Mouse (Mus musculus) right cerebral cortex, postnatal 4 days (tissue): ENCODE results near the gene Itga8.

Experiments
- DNase-seq: peaks from one replicate; pipeline ENCODE4 v3.0.0-alpha.2; 2022

Itga8 gene

DNA sequence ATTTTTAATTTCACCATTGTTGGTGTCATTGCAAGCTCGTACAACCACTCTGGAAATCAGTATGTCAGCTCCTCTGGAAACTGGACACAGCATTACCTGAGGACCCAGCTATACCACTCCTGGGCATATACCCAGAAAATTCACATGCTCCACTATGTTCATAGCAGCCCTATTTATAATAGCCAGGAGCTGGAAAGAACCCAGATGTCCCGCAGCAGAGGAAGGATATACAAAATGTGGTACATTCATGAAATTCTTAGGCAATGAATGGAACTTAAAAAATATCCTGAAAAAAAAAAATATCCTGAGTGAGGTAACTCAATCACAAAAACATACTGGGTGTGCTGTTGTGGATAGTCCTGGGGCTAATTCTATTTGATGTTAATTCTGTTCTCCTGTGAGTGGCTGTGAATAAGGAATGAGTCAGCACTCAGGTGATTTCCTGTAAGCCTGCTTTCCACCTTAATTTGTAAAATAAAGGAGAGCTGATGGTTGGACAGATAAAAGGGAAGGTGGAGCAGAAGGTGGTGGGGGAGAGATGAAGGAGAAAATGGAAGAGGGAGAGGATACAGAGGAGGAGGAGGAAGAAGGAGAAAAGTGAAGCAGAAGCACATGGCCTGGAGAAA is 224.3 kb downstream of the Itga8 start:
- DNase-seq, result no peak

DNA sequence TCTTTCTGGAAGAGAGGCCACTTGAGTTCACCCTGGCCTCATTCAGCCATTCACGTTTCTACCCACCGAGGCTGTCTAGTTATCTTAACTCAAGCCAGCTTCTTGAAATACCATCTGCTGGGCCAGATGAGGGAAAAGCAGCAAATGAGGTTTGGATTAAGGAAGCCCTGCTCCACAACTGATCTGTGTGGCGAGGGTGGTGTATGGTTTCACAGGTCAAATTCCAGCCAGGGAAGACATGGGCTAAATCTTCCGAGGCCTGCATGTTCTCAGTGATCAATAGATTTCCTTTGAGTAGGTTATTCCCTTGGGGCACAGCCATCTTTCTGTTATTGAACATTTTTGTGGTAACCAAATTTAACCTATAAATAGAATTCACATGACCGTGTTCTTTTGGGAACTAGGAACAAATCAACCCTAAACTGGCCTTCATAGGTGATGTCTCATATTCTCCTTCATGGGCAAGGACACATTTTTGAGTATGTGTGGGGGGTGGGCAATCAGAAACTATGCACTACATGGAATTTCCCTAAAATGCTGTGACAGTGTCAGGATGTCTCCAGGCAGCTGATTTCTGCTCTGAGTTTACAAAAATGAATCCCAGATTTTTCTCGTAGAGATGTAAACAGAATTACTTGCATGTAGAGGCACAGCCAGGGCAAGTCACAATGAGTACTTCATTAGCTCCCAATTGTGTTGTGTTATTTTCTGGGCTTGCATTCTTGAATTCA is 235.9 kb downstream of the Itga8 start:
- DNase-seq, result no peak

DNA sequence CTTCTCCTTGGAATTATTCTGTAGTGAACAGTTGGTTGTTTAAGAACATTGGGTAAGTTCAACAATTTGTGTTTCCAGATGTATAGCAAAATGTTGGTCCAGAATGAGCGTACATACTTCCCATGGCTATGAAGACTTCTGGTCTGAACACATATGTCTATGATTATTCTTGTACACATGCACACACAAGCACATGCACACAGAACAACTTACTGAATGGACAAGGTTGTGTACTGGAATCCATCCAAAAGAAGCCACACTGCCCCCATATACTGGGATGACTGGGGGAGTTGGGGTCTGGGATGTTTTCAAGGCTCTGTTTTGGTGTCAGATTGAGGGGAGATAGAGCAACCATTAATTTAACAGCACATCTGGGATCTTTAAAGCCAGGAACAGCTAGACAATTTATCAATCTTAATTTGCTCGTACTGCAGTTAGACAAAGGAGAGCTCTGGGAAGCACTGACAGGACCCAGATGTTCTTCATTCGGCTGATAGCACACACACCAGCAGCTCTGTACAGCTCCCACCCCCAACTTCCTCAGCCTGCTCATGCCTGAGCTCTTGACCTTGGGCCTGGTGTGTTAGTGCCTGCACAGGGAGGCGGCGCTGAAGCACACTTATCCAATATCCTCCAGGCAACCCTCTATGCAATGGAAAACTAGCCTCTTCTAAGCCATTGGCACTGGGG is 241.5 kb downstream of the Itga8 start:
- DNase-seq, result no peak
